Mouse (Mus musculus) neutrophil, adult 65 days (primary cell): Measurements from ENCODE around the gene Gm826. TPM values are rescaled to one million over a fixed set of nuclear protein-coding genes. Genes with fewer than 3 reads are reported as not detected.

Experiments
- total RNA-seq: library from RNA; stranded (reverse); gene quantifications from 2 replicates; pipeline ENCODE4 v1.2.4, GENCODE M21; 2023

Gm826 gene
- total RNA-seq: not detected in 2 replicates

GRCm38 (mm10) chr2:160334111-160334661 lies at the start of gene Gm826:
Gene Gm826 (minus strand): TSS chr2:160334162.

GRCm38 (mm10) chr2:160366980-160367338 lies 33.0 kb upstream of the Gm826 start, which contains the start of gene Mafb:
Gene Mafb (minus strand): TSS chr2:160367065.

Other genes starting within 250 kb of the Gm826 start
- gene Mafb, start 32.9 kb upstream of the Gm826 start, total RNA-seq: 15.3 and 28.3 TPM in 2 replicates